Comparison of ENCODE assay signal across 32 mouse cellular contexts in the genomic region with DNA sequence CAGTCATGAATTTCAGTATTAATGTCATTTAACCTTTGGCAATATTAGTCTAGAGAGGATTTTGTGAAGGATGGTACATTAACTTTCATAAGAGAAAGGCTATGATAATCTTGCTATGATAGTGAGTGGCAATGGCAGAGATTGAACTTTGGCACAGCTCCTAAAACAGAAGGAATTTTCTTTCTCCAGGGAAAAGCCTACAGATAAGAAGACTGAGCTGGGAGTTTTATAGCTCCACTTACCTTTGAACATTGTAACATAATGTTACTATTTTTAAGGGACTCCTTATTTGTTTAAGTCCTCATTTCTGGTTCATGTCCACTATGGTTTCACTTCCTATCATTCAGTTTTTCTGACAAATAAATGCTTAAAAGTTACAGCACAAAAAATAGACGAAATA.
"Had no signal": no experiment of that assay in that cellular context is flagged by ENCODE, and none has a peak within 500 bp of the region (broad histone marks: within the 10 kb centered on the region; RNA-seq: fewer than 3 reads in every experiment).

No protein-coding gene starts in this region.

- H3K4me1 ChIP-seq: heart, embryonic 10.5 days; heart, embryonic 12.5 days; heart, embryonic 13.5 days; heart, embryonic 15.5 days; hindbrain, embryonic 10.5 days; hindbrain, embryonic 12.5 days; hindbrain, embryonic 15.5 days; kidney, embryonic 15.5 days had no signal

- H3K9ac ChIP-seq: heart, embryonic 12.5 days; heart, embryonic 13.5 days; heart, embryonic 15.5 days; hindbrain, embryonic 12.5 days; hindbrain, embryonic 14.5 days; hindbrain, embryonic 15.5 days; kidney, embryonic 15.5 days had no signal

- H3K27ac ChIP-seq: heart, embryonic 10.5 days; heart, embryonic 13.5 days; heart, embryonic 15.5 days; hindbrain, embryonic 10.5 days; hindbrain, embryonic 12.5 days; hindbrain, embryonic 14.5 days; hindbrain, embryonic 15.5 days; hindbrain, postnatal 0 days; kidney, embryonic 15.5 days; kidney, postnatal 0 days; layer of hippocampus, adult 2 months; left cerebral cortex, adult 2 months had no signal

- ATAC-seq: hindbrain, embryonic 16.5 days; hindbrain, postnatal 0 days; inflammation-experienced regulatory T-cells, adult 6 months had no signal

- DNase-seq: heart, postnatal 10 days; heart, postnatal 14 days; heart, postnatal 36 days; heart, postnatal 4 days; kidney, adult 11 months; kidney, adult 18-20 months; kidney, adult 2 months; kidney, adult 8-10 months; kidney, adult 9 months; kidney, postnatal 10 days; kidney, postnatal 14 days; kidney, postnatal 25 days; kidney, postnatal 36 days; kidney, postnatal 4 days; layer of hippocampus, adult 9-11 months; layer of hippocampus, postnatal 36 days had no signal

- H3K27me3 ChIP-seq: heart, embryonic 12.5 days; heart, embryonic 13.5 days; heart, embryonic 15.5 days; hindbrain, embryonic 12.5 days; hindbrain, embryonic 15.5 days; kidney, embryonic 15.5 days had no signal

- H3K9me3 ChIP-seq: heart, embryonic 10.5 days; heart, embryonic 13.5 days; heart, embryonic 15.5 days; hindbrain, embryonic 12.5 days; hindbrain, embryonic 15.5 days; kidney, embryonic 15.5 days had no signal

- H3K4me3 ChIP-seq: heart, embryonic 10.5 days; heart, embryonic 12.5 days; heart, embryonic 13.5 days; heart, embryonic 15.5 days; hindbrain, embryonic 10.5 days; hindbrain, embryonic 12.5 days; hindbrain, embryonic 15.5 days; kidney, embryonic 15.5 days; layer of hippocampus, adult 2 months; left cerebral cortex, adult 2 months had no signal

- H3K4me2 ChIP-seq: heart, embryonic 11.5 days; heart, embryonic 12.5 days; heart, embryonic 13.5 days; heart, embryonic 15.5 days; hindbrain, embryonic 12.5 days; hindbrain, embryonic 14.5 days; hindbrain, embryonic 15.5 days; kidney, embryonic 15.5 days had no signal

- H3K36me3 ChIP-seq: heart, embryonic 10.5 days; heart, embryonic 12.5 days; heart, embryonic 13.5 days; heart, embryonic 15.5 days; hindbrain, embryonic 10.5 days; hindbrain, embryonic 12.5 days; hindbrain, embryonic 15.5 days; kidney, embryonic 15.5 days had no signal
